Mouse (Mus musculus) heart, embryonic 15.5 days (tissue): Measurements from ENCODE around the gene Extl2. TPM values are rescaled to one million over a fixed set of nuclear protein-coding genes. Genes with fewer than 3 reads are reported as not detected.
A peak's percentile ranks its signal among the peaks of the same experiment; 100 is the strongest.

Experiments used
- ATAC-seq: fragments of 200-750 bp; cut with Nextera tagmentation; replicated peaks from 2 replicates; pipeline ENCODE4 v1.8.0; 2017; ENCODE audit warnings: low read depth, moderate TSS enrichment; ENCODE audit not compliant: insufficient number of reproducible peaks, insufficient read depth, low FRiP score
- H3K27ac ChIP-seq: fragments of 300-500 bp; sonication (generic); 2 replicates; pipeline ENCODE4 v1.5.1; 2015; ENCODE audit warnings: mild to moderate bottlenecking, inconsistent platforms
- H3K27me3 ChIP-seq: fragments of 300-500 bp; sonication (generic); 2 replicates; pipeline ENCODE4 v1.6.1; 2015; ENCODE audit warnings: inconsistent platforms
- H3K36me3 ChIP-seq: fragments of 300-500 bp; sonication (generic); 2 replicates; pipeline ENCODE4 v1.6.1; 2015; ENCODE audit warnings: mild to moderate bottlenecking, inconsistent platforms
- H3K4me1 ChIP-seq: fragments of 300-500 bp; sonication (generic); replicated peaks from 2 replicates; pipeline ENCODE4 v1.6.1; 2015; ENCODE audit warnings: inconsistent platforms
- H3K4me2 ChIP-seq: fragments of 300-500 bp; sonication (generic); 2 replicates; pipeline ENCODE4 v1.6.1; 2015; ENCODE audit warnings: inconsistent platforms, mild to moderate bottlenecking, moderate library complexity
- H3K4me3 ChIP-seq: fragments of 300-500 bp; sonication (generic); 2 replicates; pipeline ENCODE4 v1.5.1; 2015; ENCODE audit warnings: mild to moderate bottlenecking, inconsistent platforms
- H3K9ac ChIP-seq: fragments of 300-500 bp; sonication (generic); 2 replicates; pipeline ENCODE4 v1.6.1; 2015; ENCODE audit warnings: mild to moderate bottlenecking, inconsistent platforms
- H3K9me3 ChIP-seq: fragments of 300-500 bp; sonication (generic); replicated peaks from 2 replicates; pipeline ENCODE4 v1.6.1; 2016; ENCODE audit warnings: inconsistent platforms
- WGBS: fragments of 180-500 bp; shearing (Covaris S2); methylation state at CpG from one replicate; pipeline ENCODE4 v1.1.7; 2015; ENCODE audit warnings: mixed read lengths; 5-methylcytosine and 5-hydroxymethylcytosine counted together
- polyA plus RNA-seq: library from polyadenylated mRNA; unstranded; fragments of >200 nt; fragmentation: Nextera tagmentation; extraction: Ambion mirVana; gene quantifications from 2 replicates; pipeline ENCODE4 v1.2.1, GENCODE M21; 2015

Gene Extl2
- 17.7 and 19.0 TPM in 2 replicates for polyA plus RNA-seq

- under 1% methylated on average over 67 of the region's 67 CpGs for WGBS
- H3K9ac ChIP-seq = peak within 1 kb of the TSS; percentile 73
- peak; percentile 93 for ATAC-seq
These were observed at the start of gene Extl2, which contains the start of gene Slc30a7 for GRCm38 (mm10) chr3:116006978-116007940. Gene Extl2, plus strand, starts transcription at chr3:116007462. Gene Slc30a7, minus strand, starts transcription at chr3:116007406.

GRCm38 (mm10) chr3:115961311-115962027 is 45.8 kb upstream of the Extl2 start:
- H3K36me3 ChIP-seq = peaks cover 17% of the 10 kb centered on the region; the same call in 1 of the 2 replicates
- H3K4me2 ChIP-seq = no peak overlapping the region
- H3K9me3 ChIP-seq = no peaks in the 10 kb centered on the region
- WGBS = 82% methylated on average over 11 of the region's 11 CpGs
- H3K27me3 ChIP-seq = no peaks in the 10 kb centered on the region
- H3K9ac ChIP-seq = no peak overlapping the region
- H3K4me3 ChIP-seq = no peak overlapping the region
- ATAC-seq = no peak
- no peaks in the 10 kb centered on the region for H3K4me1 ChIP-seq
- H3K27ac ChIP-seq = no peak overlapping the region

More at GRCm38 (mm10) chr3:116006978-116007940, at the start of gene Extl2, which contains the start of gene Slc30a7:
- H3K4me1 ChIP-seq = peaks cover 20% of the 10 kb centered on the region
- peak within 1 kb of the TSS; percentile 76 for H3K4me3 ChIP-seq
- H3K27me3 ChIP-seq = no peaks in the 10 kb centered on the region
- no peaks in the 10 kb centered on the region for H3K9me3 ChIP-seq
- H3K27ac ChIP-seq = peak within 1 kb of the TSS; percentile 90
- peaks cover 18% of the 10 kb centered on the region; the same call in 1 of the 2 replicates for H3K36me3 ChIP-seq
- peak within 1 kb of the TSS; percentile 90 for H3K4me2 ChIP-seq

- Histone ChIP-seq H3K4me1 (no peaks in the 10 kb centered on the region), H3K9me3 (no peaks in the 10 kb centered on the region), H3K27ac (no peak overlapping the region), H3K4me3 (no peak overlapping the region), H3K36me3 (peaks cover 16% of the 10 kb centered on the region; the same call in 1 of the 2 replicates), H3K27me3 (no peaks in the 10 kb centered on the region), H3K9ac (no peak overlapping the region), H3K4me2 (no peak overlapping the region)
- ATAC-seq = no peak
- 77% methylated on average over 4 of the region's 4 CpGs for WGBS
These were observed 45.2 kb upstream of the Extl2 start for GRCm38 (mm10) chr3:115962028-115962415.

- H3K4me1 ChIP-seq = no peaks in the 10 kb centered on the region
- WGBS = 93% methylated on average over 1 of the region's 1 CpGs
- no peaks in the 10 kb centered on the region for H3K27me3 ChIP-seq
- H3K9me3 ChIP-seq = no peaks in the 10 kb centered on the region
- H3K4me3 ChIP-seq = no peak overlapping the region
- no peak overlapping the region for H3K27ac ChIP-seq
- H3K4me2 ChIP-seq = no peak overlapping the region
- ATAC-seq = no peak
- H3K9ac ChIP-seq = no peak overlapping the region
- peaks cover 7% of the 10 kb centered on the region; the same call in 1 of the 2 replicates for H3K36me3 ChIP-seq
These were observed 43.7 kb upstream of the Extl2 start for GRCm38 (mm10) chr3:115963597-115963996.

- 87% methylated on average over 5 of the region's 5 CpGs for WGBS
- Histone ChIP-seq H3K27ac (no peak overlapping the region), H3K36me3 (peaks cover 4% of the 10 kb centered on the region; the same call in 1 of the 2 replicates), H3K27me3 (no peaks in the 10 kb centered on the region), H3K4me3 (no peak overlapping the region), H3K9me3 (no peaks in the 10 kb centered on the region), H3K4me1 (no peaks in the 10 kb centered on the region), H3K9ac (no peak overlapping the region), H3K4me2 (no peak overlapping the region)
- ATAC-seq = no peak
These were observed 43.2 kb upstream of the Extl2 start for GRCm38 (mm10) chr3:115964071-115964470.

- ATAC-seq = no peak
- no peaks in the 10 kb centered on the region for H3K4me1 ChIP-seq
- no peak overlapping the region for H3K4me2 ChIP-seq
- no peak overlapping the region for H3K4me3 ChIP-seq
- H3K27ac ChIP-seq = no peak overlapping the region
- WGBS = 81% methylated on average over 10 of the region's 10 CpGs
- H3K27me3 ChIP-seq = no peaks in the 10 kb centered on the region
- H3K9me3 ChIP-seq = no peaks in the 10 kb centered on the region
- H3K9ac ChIP-seq = no peak overlapping the region
- H3K36me3 ChIP-seq = peaks cover 5% of the 10 kb centered on the region; the same call in 1 of the 2 replicates
These were observed 38.3 kb upstream of the Extl2 start for GRCm38 (mm10) chr3:115968745-115969530.

GRCm38 (mm10) chr3:115971045-115971785 is 36.0 kb upstream of the Extl2 start:
- no peaks in the 10 kb centered on the region for H3K27me3 ChIP-seq
- peaks cover 5% of the 10 kb centered on the region; the same call in 1 of the 2 replicates for H3K36me3 ChIP-seq
- H3K4me1 ChIP-seq = peaks cover 5% of the 10 kb centered on the region; the same call in 1 of the 2 replicates
- no peaks in the 10 kb centered on the region for H3K9me3 ChIP-seq
- ATAC-seq = no peak
- H3K4me2 ChIP-seq = no peak overlapping the region
- 91% methylated on average over 20 of the region's 20 CpGs for WGBS
- H3K9ac ChIP-seq = no peak overlapping the region
- H3K27ac ChIP-seq = no peak overlapping the region
- no peak overlapping the region for H3K4me3 ChIP-seq

- no peaks in the 10 kb centered on the region for H3K9me3 ChIP-seq
- no peak overlapping the region for H3K4me3 ChIP-seq
- H3K4me2 ChIP-seq = no peak overlapping the region
- WGBS = 89% methylated on average over 14 of the region's 14 CpGs
- no peak for ATAC-seq
- no peaks in the 10 kb centered on the region for H3K27me3 ChIP-seq
- peaks cover 5% of the 10 kb centered on the region; the same call in 1 of the 2 replicates for H3K4me1 ChIP-seq
- H3K9ac ChIP-seq = no peak overlapping the region
- no peak overlapping the region for H3K27ac ChIP-seq
- H3K36me3 ChIP-seq = peaks cover 9% of the 10 kb centered on the region; the same call in 1 of the 2 replicates
These were observed 35.2 kb upstream of the Extl2 start for GRCm38 (mm10) chr3:115971891-115972646.

- Histone ChIP-seq H3K27ac (no peak overlapping the region), H3K9ac (no peak overlapping the region), H3K4me2 (no peak overlapping the region), H3K27me3 (no peaks in the 10 kb centered on the region), H3K4me1 (peaks cover 5% of the 10 kb centered on the region; the same call in 1 of the 2 replicates), H3K36me3 (peaks cover 20% of the 10 kb centered on the region; the same call in 1 of the 2 replicates), H3K9me3 (no peaks in the 10 kb centered on the region), H3K4me3 (no peak overlapping the region)
- no peak for ATAC-seq
- WGBS = 81% methylated on average over 6 of the region's 6 CpGs
These were observed 33.0 kb upstream of the Extl2 start for GRCm38 (mm10) chr3:115974228-115974627.
